Mouse (Mus musculus) forebrain, embryonic 14.5 days (tissue): ENCODE measurements around the gene Lrig1. TPM values are rescaled to one million over a fixed set of nuclear protein-coding genes. Genes with fewer than 3 reads are reported as not detected.

Source experiments
- ATAC-seq: fragments of 200-750 bp; cut with Nextera tagmentation; 2 replicates; pipeline ENCODE4 v1.8.0; 2017; ENCODE audit warnings: mild to moderate bottlenecking, moderate library complexity
- DNase-seq: peaks from one replicate; pipeline ENCODE4 v3.0.0-alpha.2; 2015; ENCODE audit warnings: low spot score
- H3K27ac ChIP-seq: fragments of 300-500 bp; sonication (generic); 2 replicates; pipeline ENCODE4 v1.5.1; 2014; ENCODE audit warnings: low read depth, mild to moderate bottlenecking, control low read depth, low read length, moderate library complexity
- H3K27me3 ChIP-seq: fragments of 300-500 bp; sonication (generic); replicated peaks from 2 replicates; pipeline ENCODE4 v1.6.1; 2014; ENCODE audit warnings: low read length, control low read depth, mixed read lengths; ENCODE audit not compliant: control insufficient read depth, insufficient read depth
- H3K36me3 ChIP-seq: fragments of 300-500 bp; sonication (generic); 2 replicates; pipeline ENCODE4 v1.6.1; 2014; ENCODE audit warnings: low read length, control low read depth; ENCODE audit not compliant: control insufficient read depth, insufficient read depth
- H3K4me1 ChIP-seq: fragments of 300-500 bp; sonication (generic); 2 replicates; pipeline ENCODE4 v1.6.1; 2014; ENCODE audit warnings: antibody characterized with exemption, low read length, control low read depth; ENCODE audit not compliant: control insufficient read depth, insufficient read depth
- H3K4me2 ChIP-seq: fragments of 300-500 bp; sonication (generic); 2 replicates; pipeline ENCODE4 v1.6.1; 2014; ENCODE audit warnings: mild to moderate bottlenecking, control low read depth, low read length
- H3K4me3 ChIP-seq: fragments of 300-500 bp; sonication (generic); 2 replicates; pipeline ENCODE4 v1.5.1; 2014; ENCODE audit warnings: low read depth, low read length, control low read depth
- H3K9ac ChIP-seq: fragments of 300-500 bp; sonication (generic); 2 replicates; pipeline ENCODE4 v1.6.1; 2014; ENCODE audit warnings: mild to moderate bottlenecking, low read length, control low read depth, moderate library complexity
- H3K9me3 ChIP-seq: fragments of 300-500 bp; sonication (generic); replicated peaks from 2 replicates; pipeline ENCODE4 v1.6.1; 2016; ENCODE audit warnings: low read length, control low read depth, mixed read lengths; ENCODE audit not compliant: control insufficient read depth
- WGBS: fragments of 180-500 bp; shearing (Covaris S2); extraction: QIAGEN DNeasy Blood & Tissue Kit; methylation state at CpG from one replicate; pipeline ENCODE4 v1.1.7; 2014; 5-methylcytosine and 5-hydroxymethylcytosine counted together
- polyA plus RNA-seq: library from polyadenylated mRNA; unstranded; fragments of >200 nt; fragmentation: Nextera tagmentation; extraction: Ambion mirVana; gene quantifications from 2 replicates; pipeline ENCODE4 v1.2.1, GENCODE M21; 2014

Gene Lrig1
- polyA plus RNA-seq, 1 experiment from 2014 or later: 8.5 TPM

GRCm38 (mm10) chr6:94640297-94640696 lies 59.7 kb downstream of the Lrig1 start:
- no peak overlapping the region for H3K4me2 ChIP-seq
- DNase-seq: peak; percentile 67
- peaks cover 12% of the 10 kb centered on the region for H3K4me1 ChIP-seq
- no peaks in the 10 kb centered on the region for H3K36me3 ChIP-seq
- ATAC-seq: no peak
- H3K9me3 ChIP-seq: no peaks in the 10 kb centered on the region
- WGBS: 51% methylated on average over 7 of the region's 7 CpGs
- H3K27me3 ChIP-seq: no peaks in the 10 kb centered on the region
- H3K9ac ChIP-seq: no peak overlapping the region
- H3K4me3 ChIP-seq: no peak overlapping the region
- H3K27ac ChIP-seq: no peak overlapping the region

- no peak for ATAC-seq
- H3K4me1 ChIP-seq: peaks cover 12% of the 10 kb centered on the region
Measured at GRCm38 (mm10) chr6:94637024-94637434, 62.9 kb downstream of the Lrig1 start.

GRCm38 (mm10) chr6:94635343-94635742 lies 64.6 kb downstream of the Lrig1 start:
- H3K4me2 ChIP-seq: no peak overlapping the region
- H3K27ac ChIP-seq: no peak overlapping the region
- H3K9ac ChIP-seq: no peak overlapping the region
- no peaks in the 10 kb centered on the region for H3K27me3 ChIP-seq
- WGBS: 31% methylated on average over 1 of the region's 1 CpGs
- DNase-seq (no peak), ATAC-seq (no peak)
- no peaks in the 10 kb centered on the region for H3K36me3 ChIP-seq
- no peaks in the 10 kb centered on the region for H3K9me3 ChIP-seq
- no peak overlapping the region for H3K4me3 ChIP-seq
- peaks cover 21% of the 10 kb centered on the region for H3K4me1 ChIP-seq

More at GRCm38 (mm10) chr6:94637024-94637434, 62.9 kb downstream of the Lrig1 start:
- no peak for DNase-seq
- H3K27ac ChIP-seq: no peak overlapping the region
- no peak overlapping the region for H3K9ac ChIP-seq
- no peaks in the 10 kb centered on the region for H3K27me3 ChIP-seq
- 75% methylated on average over 5 of the region's 5 CpGs for WGBS
- H3K9me3 ChIP-seq: no peaks in the 10 kb centered on the region
- H3K4me2 ChIP-seq: no peak overlapping the region
- H3K36me3 ChIP-seq: no peaks in the 10 kb centered on the region
- H3K4me3 ChIP-seq: no peak overlapping the region

- H3K27ac ChIP-seq: no peak overlapping the region
- H3K4me2 ChIP-seq: no peak overlapping the region
- ATAC-seq (no peak), DNase-seq (no peak)
- no peak overlapping the region for H3K9ac ChIP-seq
- H3K9me3 ChIP-seq: no peaks in the 10 kb centered on the region
- no peak overlapping the region for H3K4me3 ChIP-seq
- no peaks in the 10 kb centered on the region for H3K36me3 ChIP-seq
- H3K27me3 ChIP-seq: no peaks in the 10 kb centered on the region
- H3K4me1 ChIP-seq: peaks cover 19% of the 10 kb centered on the region
- 58% methylated on average over 9 of the region's 9 CpGs for WGBS
Measured at GRCm38 (mm10) chr6:94634710-94635109, 65.2 kb downstream of the Lrig1 start.

- H3K9ac ChIP-seq: no peak overlapping the region
- ATAC-seq (no peak), DNase-seq (no peak)
- H3K4me2 ChIP-seq: no peak overlapping the region
- WGBS: 86% methylated on average over 4 of the region's 4 CpGs
- no peaks in the 10 kb centered on the region for H3K9me3 ChIP-seq
- peaks cover 19% of the 10 kb centered on the region for H3K4me1 ChIP-seq
- H3K27ac ChIP-seq: no peak overlapping the region
- no peak overlapping the region for H3K4me3 ChIP-seq
- H3K36me3 ChIP-seq: no peaks in the 10 kb centered on the region
- no peaks in the 10 kb centered on the region for H3K27me3 ChIP-seq
Measured at GRCm38 (mm10) chr6:94634274-94634673, 65.7 kb downstream of the Lrig1 start.

- ATAC-seq (peak; percentile 23), DNase-seq (no peak)
- WGBS: 46% methylated on average over 6 of the region's 6 CpGs
- Histone ChIP-seq H3K4me3 (no peak overlapping the region), H3K9me3 (no peaks in the 10 kb centered on the region), H3K36me3 (0 out of 2 replicates have a peak, but pooled peaks cover 7% of the 10 kb centered on the region), H3K9ac (no peak overlapping the region), H3K4me2 (no peak overlapping the region), H3K27ac (peak overlapping the region; percentile 58), H3K27me3 (no peaks in the 10 kb centered on the region), H3K4me1 (peaks cover 22% of the 10 kb centered on the region)
Measured at GRCm38 (mm10) chr6:94631779-94632082, 68.2 kb downstream of the Lrig1 start.

- no peaks in the 10 kb centered on the region for H3K9me3 ChIP-seq
- H3K9ac ChIP-seq: no peak overlapping the region
- no peak overlapping the region for H3K4me2 ChIP-seq
- H3K36me3 ChIP-seq: peaks cover 10% of the 10 kb centered on the region; the same call in 1 of the 2 replicates
- H3K4me3 ChIP-seq: no peak overlapping the region
- WGBS: 38% methylated on average over 7 of the region's 7 CpGs
- peak; percentile 69 for ATAC-seq
- peak; percentile 72 for DNase-seq
- H3K4me1 ChIP-seq: peaks cover 22% of the 10 kb centered on the region
- H3K27ac ChIP-seq: peak overlapping the region; percentile 58
- no peaks in the 10 kb centered on the region for H3K27me3 ChIP-seq
Measured at GRCm38 (mm10) chr6:94631051-94631778, 68.7 kb downstream of the Lrig1 start.

- no peak for DNase-seq
- no peak for ATAC-seq
- no peak overlapping the region for H3K9ac ChIP-seq
- no peaks in the 10 kb centered on the region for H3K9me3 ChIP-seq
- H3K27me3 ChIP-seq: no peaks in the 10 kb centered on the region
- peaks cover 18% of the 10 kb centered on the region for H3K4me1 ChIP-seq
- no peak overlapping the region for H3K27ac ChIP-seq
- WGBS: 39% methylated on average over 6 of the region's 6 CpGs
- H3K36me3 ChIP-seq: peaks cover 28% of the 10 kb centered on the region
- no peak overlapping the region for H3K4me2 ChIP-seq
- H3K4me3 ChIP-seq: no peak overlapping the region
Measured at GRCm38 (mm10) chr6:94628787-94629186, 71.2 kb downstream of the Lrig1 start.

GRCm38 (mm10) chr6:94627714-94628595 lies 72.0 kb downstream of the Lrig1 start:
- DNase-seq (no peak), ATAC-seq (no peak)
- peaks cover 18% of the 10 kb centered on the region for H3K4me1 ChIP-seq
- H3K9ac ChIP-seq: no peak overlapping the region
- peaks cover 28% of the 10 kb centered on the region for H3K36me3 ChIP-seq
- H3K4me3 ChIP-seq: no peak overlapping the region
- 57% methylated on average over 15 of the region's 15 CpGs for WGBS
- no peaks in the 10 kb centered on the region for H3K27me3 ChIP-seq
- no peak overlapping the region for H3K27ac ChIP-seq
- H3K4me2 ChIP-seq: no peak overlapping the region
- H3K9me3 ChIP-seq: no peaks in the 10 kb centered on the region
